Mouse (Mus musculus) left cerebral cortex, postnatal 10 days (tissue): ENCODE data around the gene Rnd1. TPM values are rescaled to one million over a fixed set of nuclear protein-coding genes. Genes with fewer than 3 reads are reported as not detected.

Experiments
- DNase-seq, 2 experiments: peaks; one replicate each; pipeline ENCODE4 v3.0.0; 2021 to 2022; ENCODE audit warnings: low spot score in 2 of 2, mixed read lengths in 1 of 2; ENCODE audit errors: extremely low spot score in 1 of 2
- intact Hi-C: fragments of 180-260 bp; cut with DNase I; formaldehyde crosslinking; loops from one replicate; pipeline ENCODE4 v1.15.1; 2025
- total RNA-seq, 2 experiments: library from RNA; stranded (reverse); gene quantifications; 2 replicates each; pipeline ENCODE4 v1.2.3; 2021

The Rnd1 gene
- total RNA-seq, 2 experiments from 2014 or later: 68.6 to 70.1 TPM

GRCm38 (mm10) chr15:98648071-98648470 is 29.2 kb downstream of the Rnd1 start:
- DNase-seq: no peak

GRCm38 (mm10) chr15:98647308-98647707 is 30.0 kb downstream of the Rnd1 start:
- DNase-seq: no peak
- intact Hi-C loops: no loop called here

More at GRCm38 (mm10) chr15:98648071-98648470, 29.2 kb downstream of the Rnd1 start:
- intact Hi-C loops: no loop called here

- DNase-seq: no peak
- intact Hi-C loops: no loop called here
Observed at GRCm38 (mm10) chr15:98646737-98647136, 30.5 kb downstream of the Rnd1 start.

DNA sequence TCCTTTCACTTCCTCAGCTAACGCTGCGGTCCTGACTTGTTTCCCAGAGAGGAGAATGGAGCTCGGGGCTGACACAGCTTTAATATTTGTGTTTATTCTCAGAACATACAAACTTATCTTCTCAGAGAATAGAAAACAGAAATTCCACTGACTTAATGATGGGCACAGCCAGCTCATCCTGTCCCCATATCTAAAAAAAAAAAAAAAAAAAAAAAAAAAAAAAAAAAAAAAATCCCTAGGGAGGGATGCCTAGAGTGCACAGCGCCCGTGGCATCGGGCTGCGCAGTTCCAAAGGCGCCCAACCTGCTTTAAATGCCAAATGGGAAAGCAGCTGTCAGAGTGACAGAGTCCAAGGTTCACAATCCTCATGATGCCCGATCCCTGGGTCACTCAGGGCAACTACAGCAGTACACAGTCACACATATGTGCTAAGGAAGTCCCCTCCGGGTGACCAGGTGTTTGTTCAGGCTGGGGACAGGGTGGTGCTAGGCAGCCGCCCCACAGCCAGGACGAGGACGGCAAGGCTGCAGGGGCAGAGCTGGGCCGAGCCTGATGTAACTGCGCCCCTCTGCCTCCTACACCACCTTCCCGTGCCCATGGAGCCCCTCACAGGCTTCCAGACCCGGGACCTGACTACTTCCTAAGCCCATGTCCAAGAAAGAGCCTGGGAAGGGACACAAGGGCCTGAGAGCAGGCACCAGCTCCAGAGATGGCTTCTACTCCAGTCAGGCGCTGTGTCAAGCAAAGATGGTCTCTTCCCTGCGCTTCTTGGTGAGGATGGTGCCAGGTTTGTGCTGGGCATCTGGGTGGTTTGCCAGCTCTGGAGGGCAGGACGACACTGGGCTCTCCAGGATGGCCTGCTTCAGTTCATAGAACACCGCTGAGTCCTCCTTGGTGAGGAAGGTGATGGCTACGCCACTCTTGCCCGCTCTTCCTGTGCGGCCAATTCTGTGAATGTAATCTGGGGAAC is 31.9 kb downstream of the Rnd1 start:
- intact Hi-C loops: no loop called here
- no peak for DNase-seq

DNA sequence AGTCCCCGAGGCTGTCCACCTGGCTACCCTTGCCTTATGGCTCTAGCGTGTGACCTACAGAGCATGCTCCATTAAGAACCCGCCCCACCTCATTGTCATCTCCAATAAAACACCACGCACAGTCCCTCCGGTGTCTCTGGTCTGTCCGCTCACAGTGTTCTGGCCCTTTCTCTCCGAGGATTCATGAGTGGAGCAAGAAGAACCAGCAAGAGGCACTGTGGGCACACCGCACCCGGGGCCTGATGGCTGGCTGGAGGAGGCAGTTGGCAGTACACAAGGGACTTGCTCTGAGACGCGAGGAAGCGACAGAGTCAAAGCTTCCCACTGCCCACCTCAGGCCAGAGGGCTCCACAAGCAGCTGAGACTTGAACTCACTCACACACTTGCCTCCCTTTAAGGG is 32.9 kb downstream of the Rnd1 start:
- DNase-seq: no peak
- intact Hi-C loops: no loop called here

- intact Hi-C loops: no loop called here
- no peak for DNase-seq
Observed at GRCm38 (mm10) chr15:98640157-98640556, 37.1 kb downstream of the Rnd1 start.

GRCm38 (mm10) chr15:98637155-98637554 is 40.1 kb downstream of the Rnd1 start:
- no peak for DNase-seq
- intact Hi-C loops: no loop called here

- DNase-seq: peak; percentile 66 to 80
- intact Hi-C loops: no loop called here
Observed at GRCm38 (mm10) chr15:98636517-98636916, 40.7 kb downstream of the Rnd1 start.

DNA sequence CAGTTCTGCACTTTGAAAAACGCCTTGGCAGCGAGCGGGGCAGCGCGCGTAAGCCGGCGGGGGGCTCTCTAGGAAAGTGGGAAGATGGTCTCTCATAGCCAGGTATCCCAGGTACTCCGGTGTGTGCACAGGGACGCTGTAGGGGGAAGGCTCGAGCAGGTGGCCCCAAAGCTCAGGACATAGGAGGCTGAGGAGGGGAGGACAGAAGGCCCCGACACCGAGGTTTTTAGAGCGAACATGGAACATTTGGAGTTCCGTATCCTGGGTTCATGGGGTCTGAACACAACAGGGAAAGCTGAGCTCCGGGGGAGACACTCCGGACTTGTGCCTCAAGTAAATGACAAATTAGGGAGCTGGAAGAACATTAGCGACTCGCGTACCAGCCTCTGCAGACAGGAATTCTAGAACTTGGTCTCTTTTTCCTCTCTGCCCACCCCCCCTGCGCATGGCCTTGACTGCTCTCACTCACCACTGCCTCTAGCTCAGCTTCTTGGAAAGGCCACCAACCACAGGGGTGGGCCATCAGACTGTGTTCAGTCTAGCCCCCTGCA is 41.9 kb downstream of the Rnd1 start:
- peak in 1 of 2 experiments; percentile 57 for DNase-seq
- intact Hi-C loops: no loop called here

DNA sequence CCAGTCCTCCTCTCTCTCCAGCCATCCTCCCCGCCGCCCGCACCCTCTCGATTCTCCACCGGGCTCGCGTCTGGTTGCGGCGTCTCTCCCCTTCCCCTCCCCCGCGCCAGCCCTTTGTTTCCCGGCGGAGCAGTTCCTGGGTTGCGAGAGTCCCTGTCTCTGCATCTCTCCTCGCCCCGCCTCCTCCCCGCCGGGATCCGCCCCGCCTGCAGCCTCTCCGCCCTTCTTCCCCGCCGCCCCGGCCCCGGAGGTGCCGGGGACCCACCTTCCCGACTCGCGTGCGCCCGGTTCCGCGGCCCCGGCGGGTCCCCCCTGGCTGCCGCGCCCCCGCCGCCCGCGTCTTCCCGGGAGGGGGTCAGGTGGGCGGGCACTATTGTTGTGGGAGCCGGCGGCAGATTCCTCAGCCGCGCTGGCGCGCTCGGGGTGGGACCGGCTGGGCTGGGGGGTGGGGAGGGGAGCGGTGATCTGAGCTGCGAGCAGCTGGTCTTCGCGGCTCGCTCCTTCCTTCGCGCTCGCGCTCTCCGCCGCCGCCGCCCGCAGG is 42.6 kb downstream of the Rnd1 start:
- intact Hi-C loops: no loop called here
- DNase-seq: peak; percentile 71 to 91

DNA sequence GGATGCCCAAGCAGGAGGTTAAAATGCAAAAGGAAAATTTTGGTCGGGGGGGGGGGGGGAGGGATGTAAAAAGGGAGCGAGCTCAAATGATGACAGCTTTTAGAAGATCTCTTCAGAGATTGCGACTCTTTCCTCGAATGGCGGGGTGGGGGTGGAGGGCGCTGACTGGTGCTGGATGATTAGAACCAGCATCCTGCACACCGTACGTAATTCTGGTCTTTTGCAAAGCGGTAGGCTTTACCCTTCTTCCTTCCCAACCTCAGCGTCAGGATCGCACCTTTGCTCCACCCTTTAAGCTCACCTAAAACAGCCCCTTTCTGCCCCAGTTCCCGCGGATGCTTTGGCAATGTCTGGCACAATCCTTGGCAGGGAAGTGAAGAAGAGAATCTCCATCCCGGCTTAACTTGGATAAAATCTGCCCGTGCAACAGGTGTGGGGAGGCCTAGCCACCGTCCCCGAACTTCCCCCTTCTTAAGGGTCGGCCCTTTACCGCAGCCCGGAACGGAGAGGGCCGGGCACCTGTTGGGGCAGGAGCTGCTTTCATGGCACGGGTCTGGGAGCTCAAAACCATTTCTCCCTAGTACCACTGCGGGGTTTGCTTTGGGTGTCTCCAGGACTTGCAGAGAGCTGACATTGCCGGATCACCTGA is 43.3 kb downstream of the Rnd1 start:
- intact Hi-C loops: no loop called here
- no peak for DNase-seq

DNA sequence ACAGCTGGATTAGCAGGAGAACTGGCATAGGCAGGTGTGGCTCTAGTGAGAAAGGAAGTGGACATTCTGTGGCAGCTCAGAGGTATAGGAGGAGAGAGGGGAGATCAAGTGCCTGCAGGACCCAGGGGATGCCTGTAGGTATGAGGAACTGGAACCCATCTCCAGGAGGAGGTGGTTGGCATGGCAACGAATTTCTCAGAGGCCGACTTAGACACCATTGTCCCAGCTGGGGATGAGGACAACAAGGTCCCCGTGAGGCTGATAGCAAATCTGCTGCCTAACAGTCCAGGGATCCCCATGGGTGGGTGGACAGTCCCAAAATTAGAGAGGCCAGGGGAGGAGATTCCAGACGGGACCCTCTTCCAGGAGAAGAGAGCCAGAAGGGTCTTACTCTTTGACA is 44.3 kb downstream of the Rnd1 start:
- intact Hi-C loops: no loop called here
- no peak for DNase-seq

GRCm38 (mm10) chr15:98632107-98632744 is 45.0 kb downstream of the Rnd1 start:
- peak in 1 of 2 experiments; percentile 82 for DNase-seq
- intact Hi-C loops: no loop called here

DNA sequence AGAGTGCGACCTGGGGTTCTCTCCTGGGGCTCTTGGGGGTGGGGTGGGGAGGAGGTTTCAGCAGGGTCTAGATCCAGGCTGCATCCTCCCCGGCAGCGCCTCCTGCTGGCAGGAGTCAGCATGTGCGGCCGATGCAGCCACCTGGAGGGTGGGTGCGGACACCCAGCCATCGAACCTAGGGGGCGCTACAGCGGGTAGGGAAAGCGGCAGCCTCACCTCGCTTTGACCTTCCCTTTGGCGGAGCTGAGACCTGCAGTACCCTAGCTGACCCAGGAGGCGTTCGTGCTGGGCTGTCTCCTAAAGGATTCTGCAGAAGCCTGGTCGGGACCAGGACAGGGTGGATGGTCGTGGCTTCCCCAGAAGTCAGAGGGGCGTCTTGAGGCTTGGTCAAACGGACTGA is 45.8 kb downstream of the Rnd1 start:
- intact Hi-C loops: no loop called here
- DNase-seq: peak in 1 of 2 experiments; percentile 87

- intact Hi-C loops: no loop called here
- no peak for DNase-seq
Observed at GRCm38 (mm10) chr15:98630540-98630939, 46.7 kb downstream of the Rnd1 start, which contains the start of gene Cacnb3. Cacnb3 (plus strand) TSS chr15:98630840.

- no peak for DNase-seq
- intact Hi-C loops: no loop called here
Observed at GRCm38 (mm10) chr15:98629464-98629863, 47.8 kb downstream of the Rnd1 start.

GRCm38 (mm10) chr15:98628589-98629254 is 48.5 kb downstream of the Rnd1 start:
- intact Hi-C loops: no loop called here
- peak in 1 of 2 experiments; percentile 34 for DNase-seq

DNA sequence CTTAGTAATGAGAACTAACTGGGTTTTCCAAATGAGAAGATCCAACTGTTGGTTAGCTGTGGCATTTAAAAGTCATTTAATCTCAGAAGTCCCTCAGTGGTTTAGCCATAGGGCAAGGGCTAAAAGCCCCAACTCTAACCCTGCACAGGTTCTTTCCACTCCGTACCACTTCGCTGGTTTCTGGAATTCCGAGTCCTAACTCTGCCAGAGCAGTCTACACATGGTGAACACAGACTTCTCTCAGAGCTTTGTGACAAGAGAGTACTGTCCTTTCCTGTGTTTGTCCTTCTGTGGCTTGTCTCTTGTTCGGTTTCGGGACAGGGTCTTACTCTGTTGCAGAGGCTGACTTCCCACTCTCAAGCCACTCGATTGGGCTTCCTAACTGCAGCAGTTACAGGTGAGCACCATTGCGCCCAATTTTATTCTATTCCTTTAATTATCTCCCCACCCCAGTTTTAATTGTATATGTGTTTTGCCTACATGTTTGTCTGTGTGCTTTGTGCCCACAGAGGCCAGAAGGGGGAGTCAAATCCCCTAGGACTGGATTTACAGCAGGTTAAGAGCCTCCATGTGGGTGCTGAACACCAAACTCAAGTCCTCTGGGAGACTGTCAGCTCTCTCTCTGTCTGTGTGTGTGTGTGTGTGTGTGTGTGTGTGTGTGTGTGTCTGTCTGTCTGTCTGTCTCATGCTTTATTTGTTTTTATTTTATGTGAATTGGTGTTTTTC is 50.6 kb downstream of the Rnd1 start:
- DNase-seq: no peak
- intact Hi-C loops: no loop called here
